Mouse (Mus musculus) liver, adult 2 months (tissue): ENCODE data around the gene 6030408B16Rik.

ENCODE experiments used
- CTCF ChIP-seq: fragments of 200-500 bp; IDR thresholded peaks from 2 replicates; pipeline ENCODE4 v1.5.1; 2011; ENCODE audit warnings: low read depth, low read length, control low read depth
- POLR2A ChIP-seq: fragments of 200-500 bp; IDR thresholded peaks from 2 replicates; pipeline ENCODE4 v1.6.1; 2011; ENCODE audit warnings: low read length, control low read depth; ENCODE audit not compliant: insufficient read depth; ENCODE audit errors: extremely low read depth

GRCm38 (mm10) chr15:101296091-101296490 lies 3.1 kb downstream of the 6030408B16Rik start:
- TF ChIP-seq POLR2A (no peak), CTCF (no peak)
